Mouse (Mus musculus) embryonic fibroblast, embryonic 13.5 days (primary cell): ENCODE measurements around the gene Ntf3.

Experiments
- CTCF ChIP-seq: IDR thresholded peaks from 2 replicates; pipeline ENCODE4 v1.5.1; 2011; ENCODE audit warnings: mild to moderate bottlenecking, control low read depth, low read length, moderate library complexity, borderline replicate concordance; ENCODE audit not compliant: insufficient read depth
- POLR2A ChIP-seq: IDR thresholded peaks from 2 replicates; pipeline ENCODE4 v1.6.1; 2011; ENCODE audit warnings: low read depth, mild to moderate bottlenecking, control low read depth, low read length, moderate library complexity

DNA sequence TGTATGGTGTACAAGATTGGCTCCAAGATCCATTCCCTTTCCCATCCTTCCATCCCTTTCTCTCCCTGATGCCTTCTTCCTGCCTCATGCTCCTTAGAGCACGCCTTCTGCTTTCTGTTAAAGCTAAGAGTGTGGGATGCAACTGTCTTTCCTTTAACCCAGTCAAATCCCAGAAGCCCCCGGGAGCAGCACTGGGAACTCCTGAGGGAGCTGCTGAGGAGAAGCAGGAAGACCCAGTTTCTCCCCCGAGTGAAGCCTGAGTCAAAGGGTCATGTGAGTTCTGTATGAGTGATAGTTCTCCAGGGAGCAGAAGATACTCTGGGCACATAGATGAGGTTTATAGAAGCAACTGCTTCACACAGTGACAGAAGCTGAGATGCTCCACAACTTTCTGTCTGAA is 109.0 kb downstream of the Ntf3 start:
- TF ChIP-seq CTCF (no peak), POLR2A (no peak)
